Mouse (Mus musculus): Measurements from ENCODE around the gene Slc22a18. TPM values are rescaled to one million over a fixed set of nuclear protein-coding genes. Genes with fewer than 3 reads are reported as not detected.

Slc22a18 gene
- total and polyA plus RNA-seq, 3 experiments: 5.8 to 19.8 TPM; not detected in 1

DNA sequence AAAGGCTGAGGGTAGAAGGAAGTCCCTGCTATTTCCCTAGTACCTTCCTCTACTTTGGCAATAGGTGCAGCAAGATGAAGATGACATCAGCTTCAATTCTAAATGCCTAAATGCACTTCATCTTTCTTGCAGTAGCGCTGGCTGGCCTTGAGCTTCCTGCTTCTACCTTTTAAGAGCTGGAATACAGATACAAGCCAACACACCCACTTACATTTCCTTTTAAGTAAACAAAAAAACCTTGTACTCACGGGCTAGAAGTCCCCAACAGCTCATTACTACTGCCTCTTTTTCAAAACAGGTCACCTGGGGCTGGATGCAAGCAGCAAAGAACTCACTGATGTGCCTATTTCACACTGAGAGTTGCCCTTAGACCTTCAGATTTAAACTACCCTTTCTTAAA lies 73.0 kb downstream of the Slc22a18 start:
- Histone ChIP-seq H3K9ac (ENCODE audit: control insufficient read depth, low read depth, low read length, poor library complexity, severe bottlenecking) (peak overlapping the region; percentile 28; the same call in 1 of the 2 replicates), H3K27me3 (ENCODE audit: control insufficient read depth in 1 of 2, insufficient read depth in 2 of 2, low read length in 2 of 2) (no peaks in the 10 kb centered on the region), H3K4me1 (ENCODE audit: control insufficient read depth in 1 of 2, insufficient read depth in 2 of 2, low read length in 2 of 2) (peaks cover 11 to 24% of the 10 kb centered on the region in 2 experiments), H3K9me3 (replicated peaks; ENCODE audit: insufficient read depth, low read length) (no peaks in the 10 kb centered on the region), H3K4me3 (ENCODE audit: control insufficient read depth in 1 of 2, insufficient read depth in 1 of 2, low read depth in 2 of 2, low read length in 2 of 2) (no peak overlapping the region; a peak in 1 of 4 replicates), H3K79me2 (ENCODE audit: control insufficient read depth, insufficient read depth, low read length, poor library complexity) (peaks cover 69% of the 10 kb centered on the region), H3K36me3 (ENCODE audit: control insufficient read depth in 1 of 2, insufficient read depth in 2 of 2, low read length in 2 of 2) (peaks cover 3 to 56% of the 10 kb centered on the region in 2 experiments; a peak in 3 of 4 replicates), H3K27ac (ENCODE audit: control insufficient read depth, low read depth, low read length) (no peak overlapping the region)
- no peak for TF ChIP-seq ETS1 (IDR thresholded peaks at IDR 0.05; ENCODE audit: low read depth, low read length)
- no peak for TF ChIP-seq POLR2AphosphoS5 (IDR thresholded peaks at IDR 0.05; ENCODE audit: borderline replicate concordance, low read depth, low read length)
- TF ChIP-seq TCF12 (IDR thresholded peaks at IDR 0.05; ENCODE audit: low read depth, low read length): no peak
- TF ChIP-seq KAT2A (conservative IDR thresholded peaks at IDR 0.05; ENCODE audit: low read depth, low read length): no peak
- DNase-seq (ENCODE audit: low read depth, low spot score): no peak

- TF ChIP-seq RAD21 (IDR thresholded peaks at IDR 0.05; ENCODE audit: low read depth, low read length) (no peak), GABPA (IDR thresholded peaks at IDR 0.05; ENCODE audit: low read depth, low read length) (no peak), TBP (IDR thresholded peaks at IDR 0.05; ENCODE audit: low read depth, low read length) (0 out of 2 replicates have a peak, but pooled peaks have one; percentile 28), MXI1 (IDR thresholded peaks at IDR 0.05; ENCODE audit: low read depth, low read length) (peak; percentile 59), E2F4 (IDR thresholded peaks at IDR 0.05; ENCODE audit: borderline replicate concordance, low read depth, low read length) (no peak), CHD1 (IDR thresholded peaks at IDR 0.05; ENCODE audit: low read depth, low read length) (0 out of 2 replicates have a peak, but pooled peaks have one; percentile 13), NRF1 (IDR thresholded peaks at IDR 0.05; ENCODE audit: insufficient read depth, low read depth, low read length, poor library complexity, severe bottlenecking) (peak; percentile 56; the same call in 1 of the 2 replicates), TCF12 (IDR thresholded peaks at IDR 0.05; ENCODE audit: low read depth, low read length) (no peak), CTCF (IDR thresholded peaks at IDR 0.05 in 2 of 3, conservative IDR thresholded peaks at IDR 0.05 in 1 of 3; ENCODE audit: control insufficient read depth in 1 of 3, insufficient read depth in 1 of 3, low read depth in 2 of 3, low read length in 3 of 3, poor library complexity in 1 of 3, severe bottlenecking in 1 of 3) (no peak)
- Histone ChIP-seq H3K27ac (ENCODE audit: control insufficient read depth, low read depth, low read length) (peak overlapping the region; percentile 94), H3K4me3 (ENCODE audit: control insufficient read depth in 1 of 2, insufficient read depth in 1 of 2, low read depth in 2 of 2, low read length in 2 of 2) (peak overlapping the region; percentile 55 to 100), H3K9ac (ENCODE audit: control insufficient read depth, low read depth, low read length, poor library complexity, severe bottlenecking) (peak overlapping the region; percentile 100), H3K9me3 (replicated peaks; ENCODE audit: insufficient read depth, low read length) (no peaks in the 10 kb centered on the region), H3K4me1 (ENCODE audit: control insufficient read depth in 1 of 2, insufficient read depth in 2 of 2, low read length in 2 of 2) (peaks cover 5 to 17% of the 10 kb centered on the region in 2 experiments; a peak in 3 of 4 replicates), H3K27me3 (ENCODE audit: control insufficient read depth in 1 of 2, insufficient read depth in 2 of 2, low read length in 2 of 2) (no peaks in the 10 kb centered on the region), H3K79me2 (ENCODE audit: control insufficient read depth, insufficient read depth, low read length, poor library complexity) (peaks cover 51% of the 10 kb centered on the region), H3K36me3 (ENCODE audit: control insufficient read depth in 1 of 2, insufficient read depth in 2 of 2, low read length in 2 of 2) (peaks cover 0 to 41% of the 10 kb centered on the region in 2 experiments; a peak in 2 of 4 replicates)
- DNase-seq (ENCODE audit: low read depth, low spot score): peak; percentile 76
Observed at GRCm38 (mm10) chr7:143548231-143548961, 74.9 kb downstream of the Slc22a18 start.

Other genes starting within 250 kb of the Slc22a18 start
- gene Cdkn1c, start 12.7 kb upstream of the Slc22a18 start, total RNA-seq (2012; rRNA removed): 9.5 and 10.0 TPM in 2 replicates
- gene Cdkn1c, start 12.7 kb upstream of the Slc22a18 start, polyA plus RNA-seq (2012; ENCODE audit: insufficient read depth in 1 of 2, insufficient read length in 2 of 2, low read depth in 1 of 2, low replicate concordance in 2 of 2, missing spikeins in 1 of 2): 10 to 100 TPM in 1 of 2 experiments, not detected in 1; 11.9 TPM
- gene Phlda2, start 29.4 kb downstream of the Slc22a18 start, total RNA-seq (2012; rRNA removed): 152 and 160 TPM in 2 replicates
- 100 to 1,000 TPM in 1 of 2 experiments, not detected in 1; 253 TPM for gene Phlda2, start 29.4 kb downstream of the Slc22a18 start, polyA plus RNA-seq (2012; ENCODE audit: insufficient read depth in 1 of 2, insufficient read length in 2 of 2, low read depth in 1 of 2, low replicate concordance in 2 of 2, missing spikeins in 1 of 2)
- 136 and 165 TPM in 2 replicates for gene Nap1l4, start 75.4 kb downstream of the Slc22a18 start, total RNA-seq (2012; rRNA removed)
- gene Nap1l4, start 75.4 kb downstream of the Slc22a18 start, polyA plus RNA-seq (2012; ENCODE audit: insufficient read depth in 1 of 2, insufficient read length in 2 of 2, low read depth in 1 of 2, low replicate concordance in 2 of 2, missing spikeins in 1 of 2): 100 to 1,000 TPM in 1 of 2 experiments, not detected in 1; 186 TPM
- gene Cars, start 126.4 kb downstream of the Slc22a18 start, total RNA-seq (2012; rRNA removed): 40.8 and 62.2 TPM in 2 replicates
- 10 to 100 TPM in 1 of 2 experiments, not detected in 1; 73.5 TPM for gene Cars, start 126.4 kb downstream of the Slc22a18 start, polyA plus RNA-seq (2012; ENCODE audit: insufficient read depth in 1 of 2, insufficient read length in 2 of 2, low read depth in 1 of 2, low replicate concordance in 2 of 2, missing spikeins in 1 of 2)
- 0.42 and 0.52 TPM in 2 replicates for gene Tnfrsf26, start 155.0 kb downstream of the Slc22a18 start, total RNA-seq (2012; rRNA removed)
- under 1 TPM in 1 of 2 experiments, not detected in 1; 0.50 TPM for gene Tnfrsf26, start 155.0 kb downstream of the Slc22a18 start, polyA plus RNA-seq (2012; ENCODE audit: insufficient read depth in 1 of 2, insufficient read length in 2 of 2, low read depth in 1 of 2, low replicate concordance in 2 of 2, missing spikeins in 1 of 2)
- 0.10 and 0.23 TPM in 2 replicates for gene Tnfrsf22, start 175.9 kb downstream of the Slc22a18 start, total RNA-seq (2012; rRNA removed)
- gene Tnfrsf22, start 175.9 kb downstream of the Slc22a18 start, polyA plus RNA-seq (2012; ENCODE audit: insufficient read depth in 1 of 2, insufficient read length in 2 of 2, low read depth in 1 of 2, low replicate concordance in 2 of 2, missing spikeins in 1 of 2): 1 to 10 TPM in 1 of 2 experiments, not detected in 1; 1.1 TPM
- gene Tnfrsf23, start 212.1 kb downstream of the Slc22a18 start, total RNA-seq (2012; rRNA removed): not detected in 2 replicates
- gene Tnfrsf23, start 212.1 kb downstream of the Slc22a18 start, polyA plus RNA-seq (2012; ENCODE audit: insufficient read depth in 1 of 2, insufficient read length in 2 of 2, low read depth in 1 of 2, low replicate concordance in 2 of 2, missing spikeins in 1 of 2): not detected